Mouse (Mus musculus) forebrain, embryonic 14.5 days (tissue): ENCODE measurements around the gene Manba. TPM values are rescaled to one million over a fixed set of nuclear protein-coding genes. Genes with fewer than 3 reads are reported as not detected.

Experiments
- ATAC-seq: fragments of 200-750 bp; cut with Nextera tagmentation; 2 replicates; pipeline ENCODE4 v1.8.0; 2017; ENCODE audit warnings: mild to moderate bottlenecking, moderate library complexity
- DNase-seq: peaks from one replicate; pipeline ENCODE4 v3.0.0-alpha.2; 2015; ENCODE audit warnings: low spot score
- H3K27ac ChIP-seq: fragments of 300-500 bp; sonication (generic); 2 replicates; pipeline ENCODE4 v1.5.1; 2014; ENCODE audit warnings: low read depth, mild to moderate bottlenecking, control low read depth, low read length, moderate library complexity
- H3K27me3 ChIP-seq: fragments of 300-500 bp; sonication (generic); replicated peaks from 2 replicates; pipeline ENCODE4 v1.6.1; 2014; ENCODE audit warnings: low read length, control low read depth, mixed read lengths; ENCODE audit not compliant: control insufficient read depth, insufficient read depth
- H3K36me3 ChIP-seq: fragments of 300-500 bp; sonication (generic); 2 replicates; pipeline ENCODE4 v1.6.1; 2014; ENCODE audit warnings: low read length, control low read depth; ENCODE audit not compliant: control insufficient read depth, insufficient read depth
- H3K4me1 ChIP-seq: fragments of 300-500 bp; sonication (generic); 2 replicates; pipeline ENCODE4 v1.6.1; 2014; ENCODE audit warnings: antibody characterized with exemption, low read length, control low read depth; ENCODE audit not compliant: control insufficient read depth, insufficient read depth
- H3K4me2 ChIP-seq: fragments of 300-500 bp; sonication (generic); 2 replicates; pipeline ENCODE4 v1.6.1; 2014; ENCODE audit warnings: mild to moderate bottlenecking, control low read depth, low read length
- H3K4me3 ChIP-seq: fragments of 300-500 bp; sonication (generic); 2 replicates; pipeline ENCODE4 v1.5.1; 2014; ENCODE audit warnings: low read depth, low read length, control low read depth
- H3K9ac ChIP-seq: fragments of 300-500 bp; sonication (generic); 2 replicates; pipeline ENCODE4 v1.6.1; 2014; ENCODE audit warnings: mild to moderate bottlenecking, low read length, control low read depth, moderate library complexity
- H3K9me3 ChIP-seq: fragments of 300-500 bp; sonication (generic); replicated peaks from 2 replicates; pipeline ENCODE4 v1.6.1; 2016; ENCODE audit warnings: low read length, control low read depth, mixed read lengths; ENCODE audit not compliant: control insufficient read depth
- WGBS: fragments of 180-500 bp; shearing (Covaris S2); extraction: QIAGEN DNeasy Blood & Tissue Kit; methylation state at CpG from one replicate; pipeline ENCODE4 v1.1.7; 2014; 5-methylcytosine and 5-hydroxymethylcytosine counted together
- polyA plus RNA-seq: library from polyadenylated mRNA; unstranded; fragments of >200 nt; fragmentation: Nextera tagmentation; extraction: Ambion mirVana; gene quantifications from 2 replicates; pipeline ENCODE4 v1.2.1, GENCODE M21; 2014

Gene Manba
- polyA plus RNA-seq, 1 experiment from 2014 or later = 4.1 TPM

GRCm38 (mm10) chr3:135556851-135557662 is 71.6 kb downstream of the Manba start:
- H3K4me3 ChIP-seq = no peak overlapping the region
- DNase-seq (peak; percentile 76), ATAC-seq (peak; percentile 74; the same call in 1 of the 2 replicates)
- no peak overlapping the region for H3K4me2 ChIP-seq
- 76% methylated on average over 12 of the region's 12 CpGs for WGBS
- H3K27me3 ChIP-seq = no peaks in the 10 kb centered on the region
- no peak overlapping the region for H3K27ac ChIP-seq
- H3K4me1 ChIP-seq = no peaks in the 10 kb centered on the region
- H3K9me3 ChIP-seq = no peaks in the 10 kb centered on the region
- H3K9ac ChIP-seq = no peak overlapping the region
- no peaks in the 10 kb centered on the region for H3K36me3 ChIP-seq

- DNase-seq (no peak), ATAC-seq (no peak)
- 85% methylated on average over 7 of the region's 7 CpGs for WGBS
- Histone ChIP-seq H3K4me1 (no peaks in the 10 kb centered on the region), H3K27me3 (no peaks in the 10 kb centered on the region), H3K9me3 (no peaks in the 10 kb centered on the region), H3K4me3 (no peak overlapping the region), H3K27ac (no peak overlapping the region), H3K9ac (no peak overlapping the region), H3K36me3 (no peaks in the 10 kb centered on the region), H3K4me2 (no peak overlapping the region)
Observed at GRCm38 (mm10) chr3:135562036-135562435, 76.6 kb downstream of the Manba start.

- DNase-seq = no peak
- Histone ChIP-seq H3K27me3 (no peaks in the 10 kb centered on the region), H3K36me3 (no peaks in the 10 kb centered on the region), H3K4me3 (no peak overlapping the region), H3K27ac (no peak overlapping the region), H3K4me1 (no peaks in the 10 kb centered on the region), H3K9ac (no peak overlapping the region), H3K4me2 (no peak overlapping the region), H3K9me3 (no peaks in the 10 kb centered on the region)
- 92% methylated on average over 17 of the region's 17 CpGs for WGBS
- ATAC-seq = no peak
Observed at GRCm38 (mm10) chr3:135563163-135563689, 77.8 kb downstream of the Manba start.

- H3K9me3 ChIP-seq = no peaks in the 10 kb centered on the region
- no peaks in the 10 kb centered on the region for H3K27me3 ChIP-seq
- H3K36me3 ChIP-seq = no peaks in the 10 kb centered on the region
- H3K4me1 ChIP-seq = no peaks in the 10 kb centered on the region
- no peak overlapping the region for H3K4me2 ChIP-seq
- H3K9ac ChIP-seq = no peak overlapping the region
- H3K4me3 ChIP-seq = no peak overlapping the region
- 95% methylated on average over 9 of the region's 9 CpGs for WGBS
- H3K27ac ChIP-seq = no peak overlapping the region
- DNase-seq = no peak
- no peak for ATAC-seq
Observed at GRCm38 (mm10) chr3:135564706-135565105, 79.3 kb downstream of the Manba start.

- Histone ChIP-seq H3K27ac (no peak overlapping the region), H3K9me3 (no peaks in the 10 kb centered on the region), H3K36me3 (no peaks in the 10 kb centered on the region), H3K4me1 (no peaks in the 10 kb centered on the region), H3K4me2 (no peak overlapping the region), H3K4me3 (no peak overlapping the region), H3K27me3 (no peaks in the 10 kb centered on the region), H3K9ac (no peak overlapping the region)
- ATAC-seq (no peak), DNase-seq (no peak)
- 96% methylated on average over 4 of the region's 4 CpGs for WGBS
Observed at GRCm38 (mm10) chr3:135565306-135565705, 79.9 kb downstream of the Manba start.

- H3K4me1 ChIP-seq = no peaks in the 10 kb centered on the region
- DNase-seq (peak; percentile 36), ATAC-seq (no peak)
- 46% methylated on average over 6 of the region's 6 CpGs for WGBS
- H3K4me3 ChIP-seq = no peak overlapping the region
- no peaks in the 10 kb centered on the region for H3K27me3 ChIP-seq
- no peak overlapping the region for H3K27ac ChIP-seq
- no peak overlapping the region for H3K9ac ChIP-seq
- no peaks in the 10 kb centered on the region for H3K9me3 ChIP-seq
- H3K4me2 ChIP-seq = no peak overlapping the region
- H3K36me3 ChIP-seq = no peaks in the 10 kb centered on the region
Observed at GRCm38 (mm10) chr3:135567888-135568287, 82.5 kb downstream of the Manba start.

GRCm38 (mm10) chr3:135568633-135569032 is 83.2 kb downstream of the Manba start:
- 71% methylated on average over 5 of the region's 5 CpGs for WGBS
- no peak for ATAC-seq
- Histone ChIP-seq H3K9ac (no peak overlapping the region), H3K9me3 (no peaks in the 10 kb centered on the region), H3K4me1 (no peaks in the 10 kb centered on the region), H3K4me2 (no peak overlapping the region), H3K36me3 (no peaks in the 10 kb centered on the region), H3K27ac (no peak overlapping the region), H3K27me3 (no peaks in the 10 kb centered on the region), H3K4me3 (no peak overlapping the region)
- DNase-seq = no peak

GRCm38 (mm10) chr3:135571540-135571939 is 86.1 kb downstream of the Manba start:
- Histone ChIP-seq H3K4me3 (no peak overlapping the region), H3K4me1 (no peaks in the 10 kb centered on the region), H3K9ac (no peak overlapping the region), H3K27ac (no peak overlapping the region), H3K27me3 (no peaks in the 10 kb centered on the region), H3K4me2 (peak overlapping the region; percentile 9; the same call in 1 of the 2 replicates), H3K36me3 (no peaks in the 10 kb centered on the region), H3K9me3 (no peaks in the 10 kb centered on the region)
- ATAC-seq (no peak), DNase-seq (no peak)
- WGBS = 64% methylated on average over 13 of the region's 13 CpGs

GRCm38 (mm10) chr3:135573051-135573450 is 87.6 kb downstream of the Manba start:
- no peak overlapping the region for H3K4me3 ChIP-seq
- no peak overlapping the region for H3K4me2 ChIP-seq
- no peak for ATAC-seq
- H3K27ac ChIP-seq = no peak overlapping the region
- H3K36me3 ChIP-seq = no peaks in the 10 kb centered on the region
- no peaks in the 10 kb centered on the region for H3K4me1 ChIP-seq
- H3K9me3 ChIP-seq = no peaks in the 10 kb centered on the region
- no peak for DNase-seq
- no peaks in the 10 kb centered on the region for H3K27me3 ChIP-seq
- no peak overlapping the region for H3K9ac ChIP-seq
- 64% methylated on average over 6 of the region's 6 CpGs for WGBS
